Mouse (Mus musculus): Measurements from ENCODE around the gene Tbc1d4. TPM values are rescaled to one million over a fixed set of nuclear protein-coding genes. Genes with fewer than 3 reads are reported as not detected.

The Tbc1d4 gene
- polyA plus RNA-seq, 1 experiment: 3.6 TPM

DNA sequence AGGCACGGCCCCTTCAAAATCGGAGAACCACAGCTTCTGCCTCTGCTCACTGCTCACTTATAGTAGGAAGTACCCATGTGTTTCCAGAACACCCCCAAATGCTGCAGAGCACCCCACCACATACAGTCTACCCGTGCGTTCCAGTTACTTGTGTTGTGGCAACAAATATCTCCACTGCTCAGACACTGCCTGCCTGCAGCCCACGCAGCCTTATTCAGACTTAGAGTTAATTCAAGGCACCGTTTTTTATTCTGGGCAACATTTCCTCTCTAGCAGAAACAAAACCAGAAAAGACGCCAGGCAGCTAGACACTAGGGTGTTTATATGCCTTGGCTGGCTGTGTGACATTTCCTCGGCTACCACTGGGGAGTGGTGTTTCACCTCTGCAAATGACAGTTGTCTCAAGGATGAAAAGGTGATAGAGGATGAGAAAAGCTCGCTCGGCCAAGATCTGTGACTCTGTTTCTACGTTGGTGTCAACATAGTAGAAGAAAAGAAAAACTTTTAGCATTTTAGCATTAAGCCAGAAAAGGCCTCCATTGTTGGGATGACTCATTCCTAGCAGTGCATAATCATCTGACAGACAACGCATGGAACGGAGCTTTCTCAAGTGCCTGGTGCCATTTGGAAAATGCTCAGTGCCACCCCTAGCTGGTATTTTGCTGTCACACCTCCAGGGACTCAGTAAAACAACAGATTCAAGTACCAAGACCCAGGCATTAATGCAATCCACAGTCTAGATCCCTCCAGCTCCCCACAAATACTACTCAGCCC, 98.3 kb downstream of the Tbc1d4 start:
- Histone ChIP-seq H3K79me2 (ENCODE audit: control insufficient read depth, insufficient read depth) (no peaks in the 10 kb centered on the region), H3K27me3 (ENCODE audit: control insufficient read depth, insufficient read depth, insufficient read length) (no peaks in the 10 kb centered on the region), H3K36me3 (ENCODE audit: control insufficient read depth, insufficient read depth) (no peaks in the 10 kb centered on the region), H3K4me2 (ENCODE audit: low read depth) (no peak overlapping the region), H3ac (ENCODE audit: control insufficient read depth, insufficient read length) (no peak overlapping the region), H3K4me3 (no peak overlapping the region)
- TF ChIP-seq MYOD1 (IDR thresholded peaks at IDR 0.05; ENCODE audit: control insufficient read depth in 1 of 3, insufficient read length in 2 of 3, low read depth in 2 of 3) (no peak), MAX (IDR thresholded peaks at IDR 0.05; ENCODE audit: low read depth) (no peak), CEBPB (IDR thresholded peaks at IDR 0.05; ENCODE audit: insufficient read depth, poor library complexity, severe bottlenecking) (no peak), TCF3 (IDR thresholded peaks at IDR 0.05; ENCODE audit: insufficient read length, low read depth) (no peak), POLR2AphosphoS2 (IDR thresholded peaks at IDR 0.05; ENCODE audit: insufficient read length, low read depth) (no peak), REST (IDR thresholded peaks at IDR 0.05; ENCODE audit: insufficient read depth, insufficient read length) (no peak), POLR2A (IDR thresholded peaks at IDR 0.05; ENCODE audit: insufficient read length, low read depth) (no peak), TCF12 (IDR thresholded peaks at IDR 0.05; ENCODE audit: insufficient read depth, poor library complexity, severe bottlenecking) (no peak), USF1 (IDR thresholded peaks at IDR 0.05; ENCODE audit: low read depth) (no peak), MYOG (IDR thresholded peaks at IDR 0.05; ENCODE audit: control insufficient read depth in 1 of 3, insufficient read depth in 1 of 3, insufficient read length in 2 of 3, low read depth in 2 of 3) (no peak), E2F4 (IDR thresholded peaks at IDR 0.05; ENCODE audit: insufficient read depth) (no peak), SRF (IDR thresholded peaks at IDR 0.05; ENCODE audit: control insufficient read depth, insufficient read length, low read depth) (no peak)

DNA sequence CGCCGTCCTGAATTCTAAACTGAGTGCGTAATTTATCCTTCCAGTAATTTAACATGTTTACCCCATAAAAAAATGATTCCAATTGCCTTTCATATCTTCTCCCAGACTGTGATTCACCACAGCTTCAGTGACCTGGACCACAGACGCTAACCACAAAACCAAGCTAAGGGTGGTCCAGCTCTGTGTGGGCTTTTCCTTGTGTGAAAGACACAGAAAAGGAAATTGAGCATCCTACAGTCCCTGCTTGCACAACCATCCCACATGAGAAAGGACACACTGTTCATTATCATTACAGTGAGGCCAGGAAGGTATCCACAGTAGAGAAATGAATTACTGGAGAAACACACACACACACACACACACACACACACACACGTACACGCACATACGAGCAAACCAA, 99.2 kb downstream of the Tbc1d4 start:
- no peaks in the 10 kb centered on the region for H3K79me2 ChIP-seq (ENCODE audit: control insufficient read depth, insufficient read depth)
- TF ChIP-seq MYOG (IDR thresholded peaks at IDR 0.05; ENCODE audit: control insufficient read depth in 1 of 3, insufficient read depth in 1 of 3, insufficient read length in 2 of 3, low read depth in 2 of 3): no peak
- TF ChIP-seq CEBPB (IDR thresholded peaks at IDR 0.05; ENCODE audit: insufficient read depth, poor library complexity, severe bottlenecking): peak; percentile 61; the same call in 1 of the 2 replicates
- TF ChIP-seq MAX (IDR thresholded peaks at IDR 0.05; ENCODE audit: low read depth): no peak
- TF ChIP-seq REST (IDR thresholded peaks at IDR 0.05; ENCODE audit: insufficient read depth, insufficient read length): no peak
- no peaks in the 10 kb centered on the region for H3K36me3 ChIP-seq (ENCODE audit: control insufficient read depth, insufficient read depth)
- H3K4me2 ChIP-seq (ENCODE audit: low read depth): peak overlapping the region; percentile 59
- no peak overlapping the region for H3ac ChIP-seq (ENCODE audit: control insufficient read depth, insufficient read length)
- H3K27me3 ChIP-seq (ENCODE audit: control insufficient read depth, insufficient read depth, insufficient read length): no peaks in the 10 kb centered on the region
- H3K4me3 ChIP-seq: no peak overlapping the region

DNA sequence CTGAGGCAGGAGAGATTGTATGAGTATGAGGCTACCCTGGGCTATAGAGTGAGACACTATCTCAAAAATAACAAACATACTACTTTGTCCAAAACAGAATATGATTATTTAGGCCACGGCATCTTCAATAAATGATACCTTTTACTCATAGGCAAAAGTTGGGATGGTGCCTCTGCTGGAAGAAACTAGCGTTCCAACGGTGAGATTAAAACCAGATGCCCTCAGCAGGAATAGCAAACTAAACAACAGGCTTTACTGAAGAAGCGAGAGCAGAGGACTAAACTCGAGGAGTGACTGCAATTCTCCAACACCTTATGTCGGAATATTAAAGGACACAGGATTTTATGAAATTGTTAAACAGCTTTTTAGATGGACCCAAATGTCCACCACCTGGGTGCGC, 101.0 kb downstream of the Tbc1d4 start:
- Histone ChIP-seq H3K27me3 (ENCODE audit: control insufficient read depth, insufficient read depth, insufficient read length) (no peaks in the 10 kb centered on the region), H3K4me3 (no peak overlapping the region), H3ac (ENCODE audit: control insufficient read depth, insufficient read length) (no peak overlapping the region), H3K79me2 (ENCODE audit: control insufficient read depth, insufficient read depth) (no peaks in the 10 kb centered on the region), H3K36me3 (ENCODE audit: control insufficient read depth, insufficient read depth) (no peaks in the 10 kb centered on the region), H3K4me2 (ENCODE audit: low read depth) (no peak overlapping the region)
- TF ChIP-seq POLR2A (IDR thresholded peaks at IDR 0.05; ENCODE audit: insufficient read length, low read depth) (no peak), E2F4 (IDR thresholded peaks at IDR 0.05; ENCODE audit: insufficient read depth) (no peak), MYOD1 (IDR thresholded peaks at IDR 0.05; ENCODE audit: control insufficient read depth in 1 of 3, insufficient read length in 2 of 3, low read depth in 2 of 3) (no peak), TCF3 (IDR thresholded peaks at IDR 0.05; ENCODE audit: insufficient read length, low read depth) (no peak), REST (IDR thresholded peaks at IDR 0.05; ENCODE audit: insufficient read depth, insufficient read length) (no peak), MYOG (IDR thresholded peaks at IDR 0.05; ENCODE audit: control insufficient read depth in 1 of 3, insufficient read depth in 1 of 3, insufficient read length in 2 of 3, low read depth in 2 of 3) (no peak), SRF (IDR thresholded peaks at IDR 0.05; ENCODE audit: control insufficient read depth, insufficient read length, low read depth) (no peak), TCF12 (IDR thresholded peaks at IDR 0.05; ENCODE audit: insufficient read depth, poor library complexity, severe bottlenecking) (no peak), MAX (IDR thresholded peaks at IDR 0.05; ENCODE audit: low read depth) (no peak), POLR2AphosphoS2 (IDR thresholded peaks at IDR 0.05; ENCODE audit: insufficient read length, low read depth) (no peak), CEBPB (IDR thresholded peaks at IDR 0.05; ENCODE audit: insufficient read depth, poor library complexity, severe bottlenecking) (no peak), USF1 (IDR thresholded peaks at IDR 0.05; ENCODE audit: low read depth) (no peak)

DNA sequence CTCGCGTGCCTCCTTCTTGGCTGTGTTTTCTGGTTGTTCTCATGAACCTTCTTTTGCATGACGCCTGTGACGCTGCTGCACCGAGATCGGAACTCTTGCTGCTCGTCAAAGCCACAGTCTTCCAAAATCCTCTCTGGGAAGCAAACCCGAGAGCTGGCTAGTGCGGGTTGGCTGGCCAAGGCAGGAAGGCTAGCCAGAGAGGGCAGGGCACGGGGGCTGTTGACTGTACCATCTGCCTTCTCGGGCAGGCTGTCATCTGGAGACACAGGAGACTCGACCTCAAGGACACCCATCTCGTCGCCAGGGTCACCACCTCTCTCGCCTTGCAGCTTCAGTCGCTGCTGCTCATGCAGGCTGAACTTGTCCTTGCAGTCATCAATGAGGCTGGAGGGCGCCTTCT, 101.8 kb downstream of the Tbc1d4 start:
- no peak overlapping the region for H3ac ChIP-seq (ENCODE audit: control insufficient read depth, insufficient read length)

More for the DNA sequence above, 101.8 kb downstream of the Tbc1d4 start:
- no peaks in the 10 kb centered on the region for H3K36me3 ChIP-seq (ENCODE audit: control insufficient read depth, insufficient read depth)
- TF ChIP-seq REST (IDR thresholded peaks at IDR 0.05; ENCODE audit: insufficient read depth, insufficient read length): no peak
- no peak for TF ChIP-seq USF1 (IDR thresholded peaks at IDR 0.05; ENCODE audit: low read depth)
- no peak for TF ChIP-seq E2F4 (IDR thresholded peaks at IDR 0.05; ENCODE audit: insufficient read depth)
- no peak for TF ChIP-seq SRF (IDR thresholded peaks at IDR 0.05; ENCODE audit: control insufficient read depth, insufficient read length, low read depth)
- TF ChIP-seq MYOG (IDR thresholded peaks at IDR 0.05; ENCODE audit: control insufficient read depth in 1 of 3, insufficient read depth in 1 of 3, insufficient read length in 2 of 3, low read depth in 2 of 3): no peak
- no peak for TF ChIP-seq TCF3 (IDR thresholded peaks at IDR 0.05; ENCODE audit: insufficient read length, low read depth)
- TF ChIP-seq MYOD1 (IDR thresholded peaks at IDR 0.05; ENCODE audit: control insufficient read depth in 1 of 3, insufficient read length in 2 of 3, low read depth in 2 of 3): no peak
- no peak for TF ChIP-seq CEBPB (IDR thresholded peaks at IDR 0.05; ENCODE audit: insufficient read depth, poor library complexity, severe bottlenecking)
- TF ChIP-seq POLR2A (IDR thresholded peaks at IDR 0.05; ENCODE audit: insufficient read length, low read depth): no peak
- TF ChIP-seq POLR2AphosphoS2 (IDR thresholded peaks at IDR 0.05; ENCODE audit: insufficient read length, low read depth): no peak
- no peak for TF ChIP-seq MAX (IDR thresholded peaks at IDR 0.05; ENCODE audit: low read depth)
- no peak for TF ChIP-seq TCF12 (IDR thresholded peaks at IDR 0.05; ENCODE audit: insufficient read depth, poor library complexity, severe bottlenecking)
- no peaks in the 10 kb centered on the region for H3K79me2 ChIP-seq (ENCODE audit: control insufficient read depth, insufficient read depth)
- no peak overlapping the region for H3K4me3 ChIP-seq
- H3K4me2 ChIP-seq (ENCODE audit: low read depth): no peak overlapping the region
- H3K27me3 ChIP-seq (ENCODE audit: control insufficient read depth, insufficient read depth, insufficient read length): no peaks in the 10 kb centered on the region

Measured in myocyte (in vitro differentiated cells).